ENCODE assay signal across 14 mouse cellular contexts in the genomic region with DNA sequence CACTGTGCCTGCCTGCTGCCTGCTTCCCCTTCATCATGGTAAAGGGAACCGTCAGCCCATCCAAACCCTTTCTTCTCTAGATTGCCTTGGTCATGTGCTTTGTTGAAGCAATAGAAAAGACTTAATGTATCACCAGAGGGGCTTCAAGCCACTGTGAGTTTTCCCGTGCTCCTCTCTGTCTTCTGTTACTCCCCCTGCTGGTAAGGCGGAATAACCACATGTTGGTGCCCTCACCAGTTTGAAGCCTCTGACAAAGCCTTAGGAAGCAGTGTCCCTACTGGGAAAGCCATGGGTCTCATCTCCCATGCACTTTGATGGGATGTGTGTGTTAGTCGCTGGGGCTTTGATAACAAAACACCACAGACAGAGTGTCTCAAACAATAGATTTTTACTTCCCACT.
DNase-seq lines count a peak whose midpoint lies in the region; ATAC-seq and TF ChIP-seq lines count a peak whose summit lies in the region.
"Had no signal": no experiment of that assay in that cellular context is flagged by ENCODE, and none has a peak within 500 bp of the region (broad histone marks: within the 10 kb centered on the region; RNA-seq: fewer than 3 reads in every experiment).

No protein-coding gene starts in this region.

- TF ChIP-seq POLR2A in thymus, adult 2 months (IDR thresholded peaks at IDR 0.05; ENCODE audit: control insufficient read depth, extremely low read depth, insufficient read depth, low read length, poor library complexity) = no peak

- no peak overlapping the region for H3K4me3 ChIP-seq in kidney, postnatal 0 days (replicated peaks; ENCODE audit: low read depth, low read length)
- no peak overlapping the region for H3K4me3 ChIP-seq in thymus, adult 2 months (ENCODE audit: control insufficient read depth, insufficient read depth, low read length)
- no peak overlapping the region for H3K4me3 ChIP-seq in stomach, postnatal 0 days (ENCODE audit: low read depth, low read length)
- H3K4me3 ChIP-seq in heart, embryonic 12.5 days = no peak overlapping the region
- H3K4me3 ChIP-seq: midbrain, embryonic 12.5 days had no signal

- peak; percentile 34; the same call in 1 of the 2 replicates for TF ChIP-seq CTCF in kidney, postnatal 0 days (IDR thresholded peaks at IDR 0.05; ENCODE audit: low read depth)
- TF ChIP-seq CTCF in thymus, adult 2 months (IDR thresholded peaks at IDR 0.05; ENCODE audit: borderline replicate concordance, control insufficient read depth, extremely low read depth, insufficient read depth, low read length, poor library complexity) = no peak
- TF ChIP-seq CTCF in stomach, postnatal 0 days (IDR thresholded peaks at IDR 0.05; ENCODE audit: low read depth) = peak; percentile 46

- no peak for ATAC-seq in kidney, postnatal 0 days (replicated peaks; ENCODE audit: low FRiP score, low read depth)
- no peak for ATAC-seq in stomach, postnatal 0 days (ENCODE audit: low FRiP score, low TSS enrichment)
- no peak for ATAC-seq in heart, embryonic 12.5 days (ENCODE audit: insufficient number of reproducible peaks, low FRiP score)
- ATAC-seq: forebrain, embryonic 16.5 days had no signal

- no peaks in the 10 kb centered on the region for H3K27me3 ChIP-seq in kidney, postnatal 0 days (ENCODE audit: insufficient read depth, low read length)
- no peaks in the 10 kb centered on the region for H3K27me3 ChIP-seq in thymus, adult 2 months (ENCODE audit: control insufficient read depth, insufficient read depth, low read length)
- H3K27me3 ChIP-seq in stomach, postnatal 0 days (ENCODE audit: control insufficient read depth, insufficient read depth, low read length) = no peaks in the 10 kb centered on the region
- no peaks in the 10 kb centered on the region for H3K27me3 ChIP-seq in heart, embryonic 12.5 days (replicated peaks)

- no peak overlapping the region for H3K4me2 ChIP-seq in kidney, postnatal 0 days (ENCODE audit: low read length)
- H3K4me2 ChIP-seq in stomach, postnatal 0 days (replicated peaks; ENCODE audit: low read depth) = no peak overlapping the region
- H3K4me2 ChIP-seq in heart, embryonic 12.5 days = no peak overlapping the region
- H3K4me2 ChIP-seq: midbrain, embryonic 12.5 days had no signal

- no peaks in the 10 kb centered on the region for H3K36me3 ChIP-seq in kidney, postnatal 0 days (ENCODE audit: insufficient read depth, low read length)
- no peaks in the 10 kb centered on the region for H3K36me3 ChIP-seq in thymus, adult 2 months (ENCODE audit: control insufficient read depth, insufficient read depth, low read length)
- no peaks in the 10 kb centered on the region for H3K36me3 ChIP-seq in stomach, postnatal 0 days (ENCODE audit: control insufficient read depth, insufficient read depth, low read length)
- no peaks in the 10 kb centered on the region for H3K36me3 ChIP-seq in heart, embryonic 12.5 days
- H3K36me3 ChIP-seq: midbrain, embryonic 12.5 days had no signal

- H3K9ac ChIP-seq in kidney, postnatal 0 days (ENCODE audit: low read depth, low read length) = no peak overlapping the region
- no peak overlapping the region for H3K9ac ChIP-seq in stomach, postnatal 0 days (ENCODE audit: low read length)
- H3K9ac ChIP-seq in heart, embryonic 12.5 days = no peak overlapping the region
- H3K9ac ChIP-seq: midbrain, embryonic 12.5 days had no signal

- no peaks in the 10 kb centered on the region for H3K4me1 ChIP-seq in kidney, postnatal 0 days (replicated peaks; ENCODE audit: insufficient read depth, low read length)
- no peaks in the 10 kb centered on the region for H3K4me1 ChIP-seq in thymus, adult 2 months (replicated peaks; ENCODE audit: control insufficient read depth, insufficient read depth, low read length)
- no peaks in the 10 kb centered on the region for H3K4me1 ChIP-seq in stomach, postnatal 0 days (replicated peaks; ENCODE audit: control insufficient read depth, insufficient read depth)
- no peaks in the 10 kb centered on the region for H3K4me1 ChIP-seq in heart, embryonic 12.5 days (replicated peaks)
- H3K4me1 ChIP-seq: midbrain, embryonic 12.5 days had no signal

- WGBS in kidney, postnatal 0 days = 81% methylated on average over 4 of the region's 4 CpGs
- WGBS in thymus, adult 2 months = 94% methylated on average over 4 of the region's 4 CpGs
- 78% methylated on average over 4 of the region's 4 CpGs for WGBS in stomach, postnatal 0 days
- 77% methylated on average over 4 of the region's 4 CpGs for WGBS in heart, embryonic 12.5 days

- no peak for TF ChIP-seq EP300 in stomach, postnatal 0 days (optimal IDR thresholded peaks at IDR 0.05)

- no peak for DNase-seq in kidney, postnatal 0 days (ENCODE audit: low spot score)
- DNase-seq in kidney, postnatal 14 days = no peak
- peak; percentile 3 for DNase-seq in thymus, adult 2 months
- no peak for DNase-seq in thymus, postnatal 25 days
- DNase-seq in R1 (ENCODE audit: low read depth, low spot score) = peak; percentile 72
- DNase-seq in stomach, postnatal 0 days (ENCODE audit: low spot score) = no peak
- DNase-seq in spleen, postnatal 10 days (ENCODE audit: low spot score in 2 of 2) = no peak
- DNase-seq: cerebellum, adult 18-20 months; kidney, adult 18-20 months; lung, postnatal 36 days; right cerebral cortex, postnatal 4 days had no signal

- no peaks in the 10 kb centered on the region for H3K9me3 ChIP-seq in kidney, postnatal 0 days (replicated peaks; ENCODE audit: low read length)
- no peaks in the 10 kb centered on the region for H3K9me3 ChIP-seq in stomach, postnatal 0 days (ENCODE audit: control insufficient read depth, low read length)
- 0 out of 2 replicates have a peak, but pooled peaks cover 3% of the 10 kb centered on the region for H3K9me3 ChIP-seq in heart, embryonic 12.5 days (replicated peaks)
- H3K9me3 ChIP-seq: midbrain, embryonic 12.5 days had no signal

- no peak overlapping the region for H3K27ac ChIP-seq in kidney, postnatal 0 days
- no peak overlapping the region for H3K27ac ChIP-seq in thymus, adult 2 months (ENCODE audit: control insufficient read depth, insufficient read depth, low read length)
- H3K27ac ChIP-seq in stomach, postnatal 0 days (replicated peaks) = no peak overlapping the region
- H3K27ac ChIP-seq in heart, embryonic 12.5 days (ENCODE audit: poor library complexity, severe bottlenecking) = no peak overlapping the region
- H3K27ac ChIP-seq: midbrain, embryonic 12.5 days had no signal

Comparison
In these comparisons a context has a peak if more than half of its experiments do, and no peak if none do; other contexts are left out.
1. DNase-seq: peak in thymus, adult 2 months (single experiment) and R1 (single experiment); none in kidney, postnatal 0 days (single experiment), kidney, postnatal 14 days (single experiment), thymus, postnatal 25 days (single experiment), stomach, postnatal 0 days (single experiment) and spleen, postnatal 10 days (0 of 2).